Mouse (Mus musculus) kidney, postnatal 0 days (tissue): ENCODE results near the gene Tprn. TPM values are rescaled to one million over a fixed set of nuclear protein-coding genes. Genes with fewer than 3 reads are reported as not detected.
A peak's percentile ranks its signal among the peaks of the same experiment; 100 is the strongest.

Source experiments
- ATAC-seq: fragments of 200-750 bp; cut with Nextera tagmentation; replicated peaks from 2 replicates; pipeline ENCODE4 v1.8.0; 2017; ENCODE audit warnings: low read depth, moderate number of reproducible peaks, moderate TSS enrichment, moderate library complexity; ENCODE audit not compliant: low FRiP score
- DNase-seq: peaks from one replicate; pipeline ENCODE4 v3.0.0-alpha.2; 2016; ENCODE audit warnings: low spot score
- H3K27ac ChIP-seq: fragments of 300-500 bp; sonication (generic); 2 replicates; pipeline ENCODE4 v1.5.1; 2014; ENCODE audit warnings: mild to moderate bottlenecking
- H3K27me3 ChIP-seq: fragments of 300-500 bp; sonication (generic); 2 replicates; pipeline ENCODE4 v1.6.1; 2014; ENCODE audit warnings: low read length, mixed read lengths; ENCODE audit not compliant: insufficient read depth
- H3K36me3 ChIP-seq: fragments of 300-500 bp; sonication (generic); 2 replicates; pipeline ENCODE4 v1.6.1; 2014; ENCODE audit warnings: low read length, mixed read lengths; ENCODE audit not compliant: insufficient read depth
- H3K4me1 ChIP-seq: fragments of 300-500 bp; sonication (generic); replicated peaks from 2 replicates; pipeline ENCODE4 v1.6.1; 2014; ENCODE audit warnings: antibody characterized with exemption, low read length, mixed read lengths; ENCODE audit not compliant: insufficient read depth
- H3K4me2 ChIP-seq: fragments of 300-500 bp; sonication (generic); 2 replicates; pipeline ENCODE4 v1.6.1; 2014; ENCODE audit warnings: mild to moderate bottlenecking, low read length, moderate library complexity, mixed read lengths
- H3K4me3 ChIP-seq: fragments of 300-500 bp; sonication (generic); replicated peaks from 2 replicates; pipeline ENCODE4 v1.5.1; 2014; ENCODE audit warnings: low read depth, low read length
- H3K9ac ChIP-seq: fragments of 300-500 bp; sonication (generic); 2 replicates; pipeline ENCODE4 v1.6.1; 2014; ENCODE audit warnings: low read depth, low read length
- H3K9me3 ChIP-seq: fragments of 300-500 bp; sonication (generic); replicated peaks from 2 replicates; pipeline ENCODE4 v1.6.1; 2016; ENCODE audit warnings: low read length, inconsistent platforms, mixed read lengths
- CTCF ChIP-seq: IDR thresholded peaks from 2 replicates; pipeline ENCODE4 v1.5.1; 2016; ENCODE audit warnings: antibody characterized with exemption, low read depth, mild to moderate bottlenecking, moderate library complexity
- WGBS: fragments of 180-500 bp; shearing (Covaris S2); extraction: QIAGEN DNeasy Blood & Tissue Kit; methylation state at CpG from one replicate; pipeline ENCODE4 v1.1.7; 2014; 5-methylcytosine and 5-hydroxymethylcytosine counted together
- polyA plus RNA-seq: library from polyadenylated mRNA; unstranded; fragments of >200 nt; fragmentation: Nextera tagmentation; extraction: Ambion mirVana; gene quantifications from 2 replicates; pipeline ENCODE4 v1.2.1, GENCODE M21; 2015

Gene Tprn
- polyA plus RNA-seq, 1 experiment from 2014 or later, result 17.1 TPM

DNA sequence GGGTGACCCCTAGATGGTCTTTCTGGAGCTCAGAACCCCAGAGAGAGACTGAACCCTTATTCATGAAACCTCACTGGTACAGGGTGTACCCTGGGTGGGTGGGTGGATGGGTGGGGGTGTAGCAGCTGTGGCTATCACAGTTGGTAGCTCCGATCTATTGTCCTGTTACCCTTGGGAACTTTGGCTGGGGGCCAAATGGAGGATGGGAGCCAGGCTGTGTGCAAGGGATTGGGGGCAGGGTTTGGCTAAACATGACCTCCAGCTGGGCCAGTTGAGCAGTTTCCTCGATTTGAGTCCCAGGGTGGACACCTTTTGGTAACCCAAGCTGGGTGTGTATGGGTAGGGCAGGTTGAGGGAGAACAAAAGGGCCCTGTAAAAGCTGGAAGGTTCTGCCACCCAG lies 4.3 kb downstream of the Tprn start:
- ATAC-seq, result no peak
- TF ChIP-seq CTCF, result no peak
- no peaks in the 10 kb centered on the region for H3K9me3 ChIP-seq
- no peak overlapping the region for H3K4me3 ChIP-seq
- H3K36me3 ChIP-seq, result peaks cover 20% of the 10 kb centered on the region; the same call in 1 of the 2 replicates
- H3K4me2 ChIP-seq, result peak overlapping the region; percentile 99
- H3K27me3 ChIP-seq, result no peaks in the 10 kb centered on the region
- WGBS, result 16% methylated on average over 2 of the region's 2 CpGs
- DNase-seq, result no peak
- peaks cover 40% of the 10 kb centered on the region for H3K4me1 ChIP-seq
- H3K27ac ChIP-seq, result 0 out of 2 replicates have a peak overlapping the region, but pooled peaks have one; percentile 39
- no peak overlapping the region for H3K9ac ChIP-seq

DNA sequence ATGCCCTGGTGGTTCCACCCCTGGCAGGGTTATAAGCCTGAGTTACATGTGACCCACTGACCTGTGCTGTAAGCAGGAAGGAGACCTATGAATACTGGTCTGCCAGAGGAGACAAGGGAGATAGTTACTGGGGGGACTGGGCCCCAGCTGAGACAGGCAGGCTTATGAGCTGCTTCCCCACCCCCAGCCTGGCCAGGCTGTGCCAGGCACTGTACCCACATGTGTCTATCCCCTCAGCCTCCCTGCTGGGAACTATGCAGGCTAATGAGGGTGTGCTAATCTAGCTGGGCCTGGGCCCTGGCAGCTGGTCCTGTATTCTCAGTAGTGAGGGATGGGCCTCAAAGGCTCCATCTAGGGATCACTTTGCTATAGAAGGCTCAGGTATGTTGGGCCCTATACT lies 4.8 kb downstream of the Tprn start:
- H3K27ac ChIP-seq, result no peak overlapping the region
- peaks cover 20% of the 10 kb centered on the region; the same call in 1 of the 2 replicates for H3K36me3 ChIP-seq
- H3K9me3 ChIP-seq, result no peaks in the 10 kb centered on the region
- peaks cover 36% of the 10 kb centered on the region for H3K4me1 ChIP-seq
- H3K9ac ChIP-seq, result no peak overlapping the region
- ATAC-seq (no peak), DNase-seq (no peak)
- H3K27me3 ChIP-seq, result no peaks in the 10 kb centered on the region
- TF ChIP-seq CTCF, result no peak
- H3K4me3 ChIP-seq, result no peak overlapping the region
- H3K4me2 ChIP-seq, result 0 out of 2 replicates have a peak overlapping the region, but pooled peaks have one; percentile 99

DNA sequence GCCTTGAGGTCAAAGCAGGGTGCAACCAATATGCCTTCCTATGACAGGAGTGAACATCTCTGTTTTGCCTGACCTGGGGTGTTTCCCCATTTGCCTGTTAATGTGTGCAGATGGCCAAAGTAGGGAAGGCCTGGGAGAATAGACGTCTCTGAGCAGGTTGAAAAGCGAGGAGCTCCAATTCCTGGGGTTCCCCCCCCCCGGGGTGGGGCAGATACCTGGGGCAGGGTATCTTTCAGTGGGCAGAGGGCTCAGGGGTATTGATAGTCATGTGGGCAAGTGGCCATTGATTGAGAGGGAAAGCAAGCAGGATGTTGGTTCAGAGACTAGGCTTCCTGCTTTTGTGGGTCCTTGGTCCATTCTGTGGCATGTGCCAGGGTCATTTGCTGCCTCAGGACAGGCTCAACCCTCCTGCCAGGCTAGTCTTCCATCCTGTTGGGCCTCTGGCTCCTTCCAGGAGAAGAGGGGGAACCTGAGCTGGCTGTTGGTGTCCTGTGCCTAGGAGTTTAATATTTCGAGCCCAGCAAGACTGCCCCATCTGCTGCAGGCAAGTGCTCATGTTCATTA lies 5.4 kb downstream of the Tprn start:
- WGBS, result 73% methylated on average over 4 of the region's 4 CpGs
- Histone ChIP-seq H3K36me3 (peaks cover 20% of the 10 kb centered on the region; the same call in 1 of the 2 replicates), H3K9ac (no peak overlapping the region), H3K9me3 (no peaks in the 10 kb centered on the region), H3K4me1 (peaks cover 37% of the 10 kb centered on the region), H3K4me3 (no peak overlapping the region), H3K27ac (no peak overlapping the region), H3K4me2 (no peak overlapping the region), H3K27me3 (no peaks in the 10 kb centered on the region)
- no peak for ATAC-seq
- TF ChIP-seq CTCF, result no peak
- DNase-seq, result no peak

- peaks cover 19% of the 10 kb centered on the region for H3K4me1 ChIP-seq
- H3K9me3 ChIP-seq, result no peaks in the 10 kb centered on the region
- WGBS, result under 1% methylated on average over 52 of the region's 55 CpGs
- H3K27me3 ChIP-seq, result no peaks in the 10 kb centered on the region
- peak within 1 kb of the TSS; percentile 73 for H3K4me2 ChIP-seq
- H3K9ac ChIP-seq, result peak within 1 kb of the TSS; percentile 81
- TF ChIP-seq CTCF, result peak; percentile 57
- DNase-seq (peak; percentile 97), ATAC-seq (peak; percentile 96)
- peak within 1 kb of the TSS; percentile 86 for H3K27ac ChIP-seq
- H3K4me3 ChIP-seq, result peak within 1 kb of the TSS; percentile 59
- H3K36me3 ChIP-seq, result peaks cover 51% of the 10 kb centered on the region
Measured at GRCm38 (mm10) chr2:25271827-25272511, 9.6 kb downstream of the Tprn start, which contains the start of the genes Ssna1 and Anapc2. Gene Ssna1, minus strand, starts transcription at chr2:25272438. Gene Anapc2, plus strand, starts transcription at chr2:25272478.

GRCm38 (mm10) chr2:25272515-25272914 lies 10.1 kb downstream of the Tprn start:
- H3K27ac ChIP-seq, result peak overlapping the region; percentile 51
- no peak for DNase-seq
- H3K36me3 ChIP-seq, result peaks cover 54% of the 10 kb centered on the region
- peaks cover 19% of the 10 kb centered on the region for H3K4me1 ChIP-seq
- H3K27me3 ChIP-seq, result no peaks in the 10 kb centered on the region
- H3K4me2 ChIP-seq, result peak overlapping the region; percentile 73
- H3K4me3 ChIP-seq, result peak overlapping the region; percentile 59
- TF ChIP-seq CTCF, result no peak
- peak; percentile 63 for ATAC-seq
- peak overlapping the region; percentile 70 for H3K9ac ChIP-seq
- under 1% methylated on average over 29 of the region's 29 CpGs for WGBS
- no peaks in the 10 kb centered on the region for H3K9me3 ChIP-seq

GRCm38 (mm10) chr2:25273010-25273409 lies 10.6 kb downstream of the Tprn start:
- Histone ChIP-seq H3K9ac (peak overlapping the region; percentile 70), H3K27me3 (no peaks in the 10 kb centered on the region), H3K36me3 (peaks cover 59% of the 10 kb centered on the region), H3K4me1 (peaks cover 19% of the 10 kb centered on the region), H3K4me3 (peak overlapping the region; percentile 59), H3K9me3 (no peaks in the 10 kb centered on the region), H3K4me2 (peak overlapping the region; percentile 73), H3K27ac (0 out of 2 replicates have a peak overlapping the region, but pooled peaks have one; percentile 51)
- ATAC-seq, result no peak
- WGBS, result 27% methylated on average over 16 of the region's 16 CpGs
- no peak for TF ChIP-seq CTCF
- no peak for DNase-seq
